Mouse (Mus musculus) limb, embryonic 14.5 days (tissue): ENCODE measurements at regions not wholly inside any gene's neighbourhood (a gene's known extent, or its start where the extent isn't known, plus 50 kb on each side); places are given as distances from the start of the nearest gene placed in this dataset.

Source experiments
- ATAC-seq: fragments of 200-750 bp; cut with Nextera tagmentation; 2 replicates; pipeline ENCODE4 v1.8.0; 2017; ENCODE audit warnings: low read depth, moderate number of reproducible peaks, moderate TSS enrichment; ENCODE audit not compliant: low FRiP score
- DNase-seq: peaks from one replicate; pipeline ENCODE4 v3.0.0-alpha.2; 2015; ENCODE audit warnings: low spot score
- H3K27ac ChIP-seq: fragments of 300-500 bp; sonication (generic); replicated peaks from 2 replicates; pipeline ENCODE4 v1.5.1; 2014; ENCODE audit warnings: low read depth, mild to moderate bottlenecking, low read length, moderate library complexity, mixed read lengths
- H3K27me3 ChIP-seq: fragments of 300-500 bp; sonication (generic); 2 replicates; pipeline ENCODE4 v1.6.1; 2014; ENCODE audit warnings: low read length, mixed read lengths; ENCODE audit not compliant: control insufficient read depth, insufficient read depth
- H3K36me3 ChIP-seq: fragments of 300-500 bp; sonication (generic); 2 replicates; pipeline ENCODE4 v1.6.1; 2014; ENCODE audit warnings: mild to moderate bottlenecking, low read length, moderate library complexity, mixed read lengths; ENCODE audit not compliant: control insufficient read depth, insufficient read depth
- H3K4me1 ChIP-seq: fragments of 300-500 bp; sonication (generic); 2 replicates; pipeline ENCODE4 v1.6.1; 2014; ENCODE audit warnings: antibody characterized with exemption, low read length, mixed read lengths; ENCODE audit not compliant: control insufficient read depth, insufficient read depth
- H3K4me2 ChIP-seq: fragments of 300-500 bp; sonication (generic); replicated peaks from 2 replicates; pipeline ENCODE4 v1.6.1; 2014; ENCODE audit warnings: low read depth, mild to moderate bottlenecking, low read length, moderate library complexity; ENCODE audit not compliant: severe bottlenecking
- H3K4me3 ChIP-seq: fragments of 300-500 bp; sonication (generic); replicated peaks from 2 replicates; pipeline ENCODE4 v1.5.1; 2014; ENCODE audit warnings: low read length
- H3K9ac ChIP-seq: fragments of 300-500 bp; sonication (generic); 2 replicates; pipeline ENCODE4 v1.6.1; 2014; ENCODE audit warnings: mild to moderate bottlenecking, low read depth, low read length, moderate library complexity; ENCODE audit not compliant: severe bottlenecking
- H3K9me3 ChIP-seq: fragments of 300-500 bp; sonication (generic); 2 replicates; pipeline ENCODE4 v1.6.1; 2016; ENCODE audit warnings: low read length; ENCODE audit not compliant: control insufficient read depth
- POLR2A ChIP-seq: fragments of 200-500 bp; IDR thresholded peaks from 2 replicates; pipeline ENCODE4 v1.8.0; 2012; ENCODE audit warnings: inconsistent platforms, mild to moderate bottlenecking, moderate library complexity, borderline replicate concordance; ENCODE audit not compliant: insufficient read depth, insufficient read length; ENCODE audit errors: extremely low read depth
- WGBS: fragments of 180-500 bp; shearing (Covaris S2); extraction: QIAGEN DNeasy Blood & Tissue Kit; methylation state at CpG from one replicate; pipeline ENCODE4 v1.1.7; 2014; 5-methylcytosine and 5-hydroxymethylcytosine counted together

- no peak for TF ChIP-seq POLR2A
- Histone ChIP-seq H3K36me3 (no peaks in the 10 kb centered on the region), H3K9ac (no peak overlapping the region), H3K9me3 (no peaks in the 10 kb centered on the region), H3K4me1 (no peaks in the 10 kb centered on the region), H3K27ac (no peak overlapping the region), H3K27me3 (no peaks in the 10 kb centered on the region), H3K4me2 (no peak overlapping the region), H3K4me3 (no peak overlapping the region)
- ATAC-seq (no peak), DNase-seq (no peak)
- 58% methylated on average over 10 of the region's 10 CpGs for WGBS
These were observed 220.0 kb upstream of the Gm9767 start for GRCm38 (mm10) chr10:25857954-25858616.

GRCm38 (mm10) chr10:25844348-25844747 lies 233.7 kb upstream of the Gm9767 start:
- no peaks in the 10 kb centered on the region for H3K9me3 ChIP-seq
- no peak for ATAC-seq
- no peaks in the 10 kb centered on the region for H3K27me3 ChIP-seq

GRCm38 (mm10) chr10:25829275-25829674 lies 248.8 kb upstream of the Gm9767 start:
- no peak for TF ChIP-seq POLR2A
- no peak for ATAC-seq

More at GRCm38 (mm10) chr10:25844348-25844747, 233.7 kb upstream of the Gm9767 start:
- TF ChIP-seq POLR2A, result no peak
- Histone ChIP-seq H3K4me2 (no peak overlapping the region), H3K27ac (no peak overlapping the region), H3K4me1 (no peaks in the 10 kb centered on the region), H3K36me3 (no peaks in the 10 kb centered on the region), H3K9ac (no peak overlapping the region), H3K4me3 (no peak overlapping the region)
- DNase-seq, result no peak

GRCm38 (mm10) chr10:25804223-25804622 lies 268.2 kb upstream of the Smlr1 start:
- no peak for ATAC-seq
- TF ChIP-seq POLR2A, result no peak
- no peak for DNase-seq
- Histone ChIP-seq H3K27ac (no peak overlapping the region), H3K4me1 (no peaks in the 10 kb centered on the region), H3K9me3 (no peaks in the 10 kb centered on the region), H3K9ac (no peak overlapping the region), H3K4me3 (no peak overlapping the region), H3K36me3 (no peaks in the 10 kb centered on the region), H3K4me2 (no peak overlapping the region), H3K27me3 (no peaks in the 10 kb centered on the region)
- WGBS, result 74% methylated on average over 3 of the region's 3 CpGs

More at GRCm38 (mm10) chr10:25829275-25829674, 248.8 kb upstream of the Gm9767 start:
- DNase-seq, result no peak
- no peak overlapping the region for H3K4me2 ChIP-seq
- H3K9me3 ChIP-seq, result no peaks in the 10 kb centered on the region
- H3K9ac ChIP-seq, result no peak overlapping the region
- no peak overlapping the region for H3K4me3 ChIP-seq
- WGBS, result 75% methylated on average over 2 of the region's 2 CpGs
- H3K36me3 ChIP-seq, result no peaks in the 10 kb centered on the region
- no peaks in the 10 kb centered on the region for H3K27me3 ChIP-seq
- no peak overlapping the region for H3K27ac ChIP-seq
- H3K4me1 ChIP-seq, result no peaks in the 10 kb centered on the region

DNA sequence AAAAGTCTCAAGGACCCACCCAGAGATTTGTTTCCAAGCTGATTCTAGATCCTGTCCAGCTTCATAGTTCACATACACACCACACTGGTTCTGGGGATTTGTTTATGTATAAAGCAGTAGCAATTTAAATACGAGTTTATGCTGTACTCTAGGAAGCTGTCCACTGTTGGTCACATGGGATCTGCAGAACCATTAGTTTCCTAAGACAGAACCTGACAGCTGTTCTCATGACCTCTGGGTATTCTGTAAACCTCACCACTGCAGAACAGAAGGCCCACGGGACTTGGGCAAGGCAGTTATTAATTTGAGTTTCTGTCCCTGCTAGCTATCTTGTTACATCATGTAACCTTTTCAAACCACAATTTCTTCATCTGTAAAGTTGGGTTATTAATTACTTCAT lies 265.4 kb upstream of the Smlr1 start:
- Histone ChIP-seq H3K27me3 (no peaks in the 10 kb centered on the region), H3K4me2 (no peak overlapping the region), H3K4me1 (no peaks in the 10 kb centered on the region), H3K9ac (no peak overlapping the region), H3K9me3 (no peaks in the 10 kb centered on the region), H3K4me3 (no peak overlapping the region), H3K27ac (no peak overlapping the region), H3K36me3 (no peaks in the 10 kb centered on the region)
- 70% methylated on average over 2 of the region's 2 CpGs for WGBS
- no peak for TF ChIP-seq POLR2A
- DNase-seq, result no peak
- no peak for ATAC-seq
